8 mouse cellular contexts compared by ENCODE assay signal in the genomic region with DNA sequence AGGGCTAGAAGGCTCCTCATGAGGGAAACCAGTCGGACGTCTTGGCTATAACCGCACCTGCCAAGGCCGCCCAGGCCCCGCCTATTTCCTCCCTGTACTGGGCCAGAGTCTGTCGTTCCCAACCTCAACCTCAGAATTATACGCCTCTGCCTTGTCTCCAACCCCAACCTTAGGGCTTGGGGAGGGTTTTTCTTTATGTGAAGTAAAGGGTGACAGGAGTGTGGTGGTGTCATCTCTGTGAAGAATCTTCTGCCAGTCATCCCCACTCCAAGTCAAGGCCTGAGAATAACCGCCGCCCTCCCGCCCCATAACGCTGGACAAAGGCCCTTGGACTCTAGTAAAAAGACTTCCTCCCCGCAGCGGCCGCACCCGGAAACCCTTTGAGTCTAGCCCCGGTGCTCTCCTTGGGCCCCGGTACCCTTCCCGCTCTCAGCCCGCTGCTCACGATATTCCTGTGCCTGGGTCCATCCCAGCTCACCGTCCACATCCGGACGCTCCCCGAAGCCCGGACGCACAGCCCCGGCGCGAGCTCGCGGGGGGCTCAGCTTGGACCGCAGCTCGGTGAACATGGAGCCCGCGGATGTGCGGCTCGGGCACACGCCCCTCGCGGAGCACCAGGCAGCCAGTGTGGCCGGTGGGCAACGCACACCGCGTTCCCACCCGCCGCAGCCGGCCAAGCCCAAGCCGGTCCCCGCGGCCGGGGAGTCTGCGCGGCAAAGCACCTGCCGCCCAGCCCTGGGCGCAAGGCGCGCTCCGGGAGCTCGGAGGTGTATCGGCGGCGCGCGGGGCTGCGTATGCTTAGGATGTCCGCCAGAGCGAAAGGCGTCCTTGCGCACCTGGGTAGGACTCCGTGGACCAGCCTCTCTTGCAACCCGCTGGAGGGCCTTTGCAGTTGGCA. TPM values are rescaled to one million over a fixed set of nuclear protein-coding genes. Genes with fewer than 3 reads are reported as not detected.
DNase-seq lines count a peak whose midpoint lies in the region; ATAC-seq lines count a peak whose summit lies in the region.

Gene Samd10 (minus strand): TSS at position 759 of the 898 bp plus-strand sequence.

- 3% methylated on average over 71 of the region's 71 CpGs for WGBS in heart, embryonic 10.5 days
- 2% methylated on average over 71 of the region's 71 CpGs for WGBS in limb, embryonic 15.5 days
- 1% methylated on average over 71 of the region's 71 CpGs for WGBS in midbrain, embryonic 14.5 days
- 2% methylated on average over 71 of the region's 71 CpGs for WGBS in stomach, embryonic 16.5 days

- H3K9me3 ChIP-seq in heart, embryonic 10.5 days: no peaks in the 10 kb centered on the region
- H3K9me3 ChIP-seq in limb, embryonic 15.5 days: no peaks in the 10 kb centered on the region
- H3K9me3 ChIP-seq in midbrain, embryonic 14.5 days (ENCODE audit: control insufficient read depth, low read length): no peaks in the 10 kb centered on the region
- H3K9me3 ChIP-seq in stomach, embryonic 16.5 days (replicated peaks; ENCODE audit: control insufficient read depth, low read length): no peaks in the 10 kb centered on the region

- H3K4me1 ChIP-seq in heart, embryonic 10.5 days: peaks cover 30% of the 10 kb centered on the region
- H3K4me1 ChIP-seq in limb, embryonic 15.5 days: peaks cover 26% of the 10 kb centered on the region
- H3K4me1 ChIP-seq in midbrain, embryonic 14.5 days (ENCODE audit: control insufficient read depth, insufficient read depth, low read length): peaks cover 29% of the 10 kb centered on the region
- peaks cover 33% of the 10 kb centered on the region for H3K4me1 ChIP-seq in stomach, embryonic 16.5 days (ENCODE audit: control insufficient read depth, insufficient read depth, low read length)

- no peaks in the 10 kb centered on the region for H3K36me3 ChIP-seq in heart, embryonic 10.5 days
- H3K36me3 ChIP-seq in limb, embryonic 15.5 days: no peaks in the 10 kb centered on the region
- peaks cover 14% of the 10 kb centered on the region for H3K36me3 ChIP-seq in midbrain, embryonic 14.5 days (ENCODE audit: control insufficient read depth, insufficient read depth, low read length)
- H3K36me3 ChIP-seq in stomach, embryonic 16.5 days (ENCODE audit: control insufficient read depth, insufficient read depth, low read length): no peaks in the 10 kb centered on the region

- peak within 1 kb of the TSS; percentile 85 for H3K27ac ChIP-seq in heart, embryonic 10.5 days
- H3K27ac ChIP-seq in limb, embryonic 15.5 days: peak within 1 kb of the TSS; percentile 54
- peak within 1 kb of the TSS; percentile 94 for H3K27ac ChIP-seq in midbrain, embryonic 14.5 days (replicated peaks; ENCODE audit: low read depth, low read length)
- H3K27ac ChIP-seq in stomach, embryonic 16.5 days (ENCODE audit: low read length): peak within 1 kb of the TSS; percentile 97

- DNase-seq in ovary, postnatal 36 days (ENCODE audit: low spot score): peak; percentile 62
- no peak for DNase-seq in ovary, adult 18-20 months (ENCODE audit: low spot score)
- peak; percentile 86 for DNase-seq in cerebellum, adult 9-11 months
- DNase-seq in heart, embryonic 10.5 days (ENCODE audit: low spot score): peak; percentile 89
- peak; percentile 77 for DNase-seq in kidney, adult 9 months
- DNase-seq in midbrain, embryonic 14.5 days: peak; percentile 89

- no peaks in the 10 kb centered on the region for H3K27me3 ChIP-seq in heart, embryonic 10.5 days (ENCODE audit: insufficient read depth, poor library complexity, severe bottlenecking)
- peaks cover 17% of the 10 kb centered on the region; the same call in 1 of the 2 replicates for H3K27me3 ChIP-seq in limb, embryonic 15.5 days
- no peaks in the 10 kb centered on the region for H3K27me3 ChIP-seq in midbrain, embryonic 14.5 days (ENCODE audit: control insufficient read depth, insufficient read depth, low read length)
- H3K27me3 ChIP-seq in stomach, embryonic 16.5 days (ENCODE audit: control insufficient read depth, insufficient read depth, low read length): no peaks in the 10 kb centered on the region; the same call in 1 of the 2 replicates

- H3K9ac ChIP-seq in limb, embryonic 15.5 days: peak within 1 kb of the TSS; percentile 46
- peak within 1 kb of the TSS; percentile 96 for H3K9ac ChIP-seq in midbrain, embryonic 14.5 days (replicated peaks; ENCODE audit: low read length)
- H3K9ac ChIP-seq in stomach, embryonic 16.5 days (ENCODE audit: low read length): peak within 1 kb of the TSS; percentile 91

- peak within 1 kb of the TSS; percentile 95 for H3K4me2 ChIP-seq in limb, embryonic 15.5 days
- H3K4me2 ChIP-seq in midbrain, embryonic 14.5 days (ENCODE audit: low read length): peak within 1 kb of the TSS; percentile 77
- H3K4me2 ChIP-seq in stomach, embryonic 16.5 days (ENCODE audit: low read depth, low read length): peak within 1 kb of the TSS; percentile 74

- ATAC-seq in limb, embryonic 15.5 days (ENCODE audit: insufficient number of reproducible peaks, low FRiP score, low TSS enrichment, low read depth): 0 out of 2 replicates have a peak, but pooled peaks have one; percentile 23
- ATAC-seq in midbrain, embryonic 14.5 days (ENCODE audit: low FRiP score, low TSS enrichment): peak; percentile 58
- ATAC-seq in stomach, embryonic 16.5 days (ENCODE audit: insufficient read depth, low FRiP score): peak; percentile 54

- peak within 1 kb of the TSS; percentile 76 for H3K4me3 ChIP-seq in heart, embryonic 10.5 days
- H3K4me3 ChIP-seq in limb, embryonic 15.5 days: peak within 1 kb of the TSS; percentile 58
- H3K4me3 ChIP-seq in midbrain, embryonic 14.5 days (replicated peaks; ENCODE audit: low read depth, low read length): peak within 1 kb of the TSS; percentile 77
- H3K4me3 ChIP-seq in stomach, embryonic 16.5 days (replicated peaks; ENCODE audit: low read length): peak within 1 kb of the TSS; percentile 66

RNA-seq across cellular contexts. Expression of gene Samd10, which starts in this region (rescaled TPM):
- 15.0 and 16.6 TPM in 2 replicates for polyA plus RNA-seq in heart, embryonic 10.5 days (2016; fragmentation: Nextera tagmentation; extraction: Ambion mirVana)
- polyA plus RNA-seq in limb, embryonic 15.5 days (2015; fragmentation: Nextera tagmentation; extraction: Ambion mirVana): 11.0 TPM in 2 replicates
- 215 and 245 TPM in 2 replicates for polyA plus RNA-seq in midbrain, embryonic 14.5 days (2014; fragmentation: Nextera tagmentation; extraction: Ambion mirVana)
- 25.7 and 26.7 TPM in 2 replicates for polyA plus RNA-seq in stomach, embryonic 16.5 days (2015; fragmentation: Nextera tagmentation; extraction: Ambion mirVana)

Comparison
In these comparisons a context has a peak if more than half of its experiments do, and no peak if none do; other contexts are left out.
1. H3K9ac ChIP-seq: peak in every context shown above with its lines; median percentile 96 in midbrain, embryonic 14.5 days; 91 in stomach, embryonic 16.5 days; 46 in limb, embryonic 15.5 days.